Mouse (Mus musculus): ENCODE results near the gene Slc26a11. TPM values are rescaled to one million over a fixed set of nuclear protein-coding genes. Genes with fewer than 3 reads are reported as not detected.

Gene Slc26a11
- polyA plus RNA-seq, 1 experiment = 9.2 TPM

- TF ChIP-seq CTCF (IDR thresholded peaks at IDR 0.05; ENCODE audit: low read depth, low read length) = no peak
- no peak for TF ChIP-seq EP300 (IDR thresholded peaks at IDR 0.05; ENCODE audit: insufficient read depth, low read depth, low read length)
- TF ChIP-seq POLR2A (IDR thresholded peaks at IDR 0.05; ENCODE audit: insufficient read depth, low read length) = no peak
- H3K4me1 ChIP-seq (ENCODE audit: control insufficient read depth, insufficient read depth, low read length) = no peaks in the 10 kb centered on the region
- no peaks in the 10 kb centered on the region for H3K27me3 ChIP-seq (ENCODE audit: control insufficient read depth, insufficient read depth, low read length, poor library complexity, severe bottlenecking)
- no peak overlapping the region for H3K9ac ChIP-seq (ENCODE audit: low read depth, poor library complexity, severe bottlenecking)
- no peaks in the 10 kb centered on the region for H3K9me3 ChIP-seq (replicated peaks; ENCODE audit: control insufficient read depth, insufficient read depth, low read length, poor library complexity, severe bottlenecking)
- H3K27ac ChIP-seq (ENCODE audit: insufficient read depth, low read length) = no peak overlapping the region
- H3K4me3 ChIP-seq (ENCODE audit: low read depth, low read length) = no peak overlapping the region
- H3K36me3 ChIP-seq (ENCODE audit: control insufficient read depth, insufficient read depth, low read length, poor library complexity, severe bottlenecking) = no peaks in the 10 kb centered on the region
Measured at GRCm38 (mm10) chr11:119420426-119420825, 65.1 kb downstream of the Slc26a11 start.

- Histone ChIP-seq H3K36me3 (ENCODE audit: control insufficient read depth, insufficient read depth, low read length, poor library complexity, severe bottlenecking) (no peaks in the 10 kb centered on the region), H3K9me3 (replicated peaks; ENCODE audit: control insufficient read depth, insufficient read depth, low read length, poor library complexity, severe bottlenecking) (no peaks in the 10 kb centered on the region), H3K27me3 (ENCODE audit: control insufficient read depth, insufficient read depth, low read length, poor library complexity, severe bottlenecking) (no peaks in the 10 kb centered on the region), H3K4me3 (ENCODE audit: low read depth, low read length) (no peak overlapping the region), H3K9ac (ENCODE audit: low read depth, poor library complexity, severe bottlenecking) (no peak overlapping the region), H3K27ac (ENCODE audit: insufficient read depth, low read length) (no peak overlapping the region), H3K4me1 (ENCODE audit: control insufficient read depth, insufficient read depth, low read length) (no peaks in the 10 kb centered on the region)
- no peak for TF ChIP-seq CTCF (IDR thresholded peaks at IDR 0.05; ENCODE audit: low read depth, low read length)
Measured at GRCm38 (mm10) chr11:119427431-119427830, 72.1 kb downstream of the Slc26a11 start.

- H3K9ac ChIP-seq (ENCODE audit: low read depth, poor library complexity, severe bottlenecking) = no peak overlapping the region
Measured at GRCm38 (mm10) chr11:119427986-119428385, 72.6 kb downstream of the Slc26a11 start.

GRCm38 (mm10) chr11:119428649-119429136 is 73.3 kb downstream of the Slc26a11 start:
- H3K9me3 ChIP-seq (replicated peaks; ENCODE audit: control insufficient read depth, insufficient read depth, low read length, poor library complexity, severe bottlenecking) = no peaks in the 10 kb centered on the region
- no peaks in the 10 kb centered on the region for H3K27me3 ChIP-seq (ENCODE audit: control insufficient read depth, insufficient read depth, low read length, poor library complexity, severe bottlenecking)
- no peak overlapping the region for H3K9ac ChIP-seq (ENCODE audit: low read depth, poor library complexity, severe bottlenecking)
- H3K27ac ChIP-seq (ENCODE audit: insufficient read depth, low read length) = no peak overlapping the region
- TF ChIP-seq EP300 (IDR thresholded peaks at IDR 0.05; ENCODE audit: insufficient read depth, low read depth, low read length) (no peak), CTCF (IDR thresholded peaks at IDR 0.05; ENCODE audit: low read depth, low read length) (no peak), POLR2A (IDR thresholded peaks at IDR 0.05; ENCODE audit: insufficient read depth, low read length) (no peak)
- H3K36me3 ChIP-seq (ENCODE audit: control insufficient read depth, insufficient read depth, low read length, poor library complexity, severe bottlenecking) = no peaks in the 10 kb centered on the region
- H3K4me3 ChIP-seq (ENCODE audit: low read depth, low read length) = no peak overlapping the region
- no peaks in the 10 kb centered on the region for H3K4me1 ChIP-seq (ENCODE audit: control insufficient read depth, insufficient read depth, low read length)

More at GRCm38 (mm10) chr11:119427986-119428385, 72.6 kb downstream of the Slc26a11 start:
- no peak overlapping the region for H3K4me3 ChIP-seq (ENCODE audit: low read depth, low read length)
- no peak overlapping the region for H3K27ac ChIP-seq (ENCODE audit: insufficient read depth, low read length)
- H3K36me3 ChIP-seq (ENCODE audit: control insufficient read depth, insufficient read depth, low read length, poor library complexity, severe bottlenecking) = no peaks in the 10 kb centered on the region
- TF ChIP-seq CTCF (IDR thresholded peaks at IDR 0.05; ENCODE audit: low read depth, low read length) (no peak), POLR2A (IDR thresholded peaks at IDR 0.05; ENCODE audit: insufficient read depth, low read length) (no peak), EP300 (IDR thresholded peaks at IDR 0.05; ENCODE audit: insufficient read depth, low read depth, low read length) (no peak)
- H3K9me3 ChIP-seq (replicated peaks; ENCODE audit: control insufficient read depth, insufficient read depth, low read length, poor library complexity, severe bottlenecking) = no peaks in the 10 kb centered on the region
- H3K4me1 ChIP-seq (ENCODE audit: control insufficient read depth, insufficient read depth, low read length) = no peaks in the 10 kb centered on the region
- H3K27me3 ChIP-seq (ENCODE audit: control insufficient read depth, insufficient read depth, low read length, poor library complexity, severe bottlenecking) = no peaks in the 10 kb centered on the region

Other genes with a start within 250 kb of the Slc26a11 start
- gene Tbc1d16, start 127.1 kb upstream of the Slc26a11 start, polyA plus RNA-seq (2011; ENCODE audit: insufficient read depth, insufficient read length, low read depth, missing spikeins) = 15.8 and 15.9 TPM in 2 replicates
- gene Ccdc40, start 127.0 kb upstream of the Slc26a11 start, polyA plus RNA-seq (2011; ENCODE audit: insufficient read depth, insufficient read length, low read depth, missing spikeins) = 4.1 and 8.1 TPM in 2 replicates
- 42.3 and 50.4 TPM in 2 replicates for gene Gaa, start 87.7 kb upstream of the Slc26a11 start, polyA plus RNA-seq (2011; ENCODE audit: insufficient read depth, insufficient read length, low read depth, missing spikeins)
- 257 and 268 TPM in 2 replicates for gene Eif4a3, start 55.5 kb upstream of the Slc26a11 start, polyA plus RNA-seq (2011; ENCODE audit: insufficient read depth, insufficient read length, low read depth, missing spikeins)
- gene Card14, start 47.8 kb upstream of the Slc26a11 start, polyA plus RNA-seq (2011; ENCODE audit: insufficient read depth, insufficient read length, low read depth, missing spikeins) = not detected in 2 replicates
- gene Sgsh, start within 50 bp of the Slc26a11 start, polyA plus RNA-seq (2011; ENCODE audit: insufficient read depth, insufficient read length, low read depth, missing spikeins) = 3.3 and 4.0 TPM in 2 replicates
- 22.4 and 23.9 TPM in 2 replicates for gene Rnf213, start 37.5 kb downstream of the Slc26a11 start, polyA plus RNA-seq (2011; ENCODE audit: insufficient read depth, insufficient read length, low read depth, missing spikeins)
- 6.5 and 7.7 TPM in 2 replicates for gene Endov, start 135.8 kb downstream of the Slc26a11 start, polyA plus RNA-seq (2011; ENCODE audit: insufficient read depth, insufficient read length, low read depth, missing spikeins)
- 0.21 TPM in 1 of 2 replicates, not detected in the other for gene Nptx1, start 192.2 kb downstream of the Slc26a11 start, polyA plus RNA-seq (2011; ENCODE audit: insufficient read depth, insufficient read length, low read depth, missing spikeins)
- 41.5 and 47.1 TPM in 2 replicates for gene Rptor, start 247.3 kb downstream of the Slc26a11 start, polyA plus RNA-seq (2011; ENCODE audit: insufficient read depth, insufficient read length, low read depth, missing spikeins)

Data from ES-Bruce4 (cell line).